Mouse (Mus musculus) lung, adult 2 months (tissue): Measurements from ENCODE around the gene Abraxas1. TPM values are rescaled to one million over a fixed set of nuclear protein-coding genes. Genes with fewer than 3 reads are reported as not detected.

Experiments used
- DNase-seq: peaks from one replicate; pipeline ENCODE4 v3.0.0; 2022
- H3K4me1 ChIP-seq: fragments of 200-500 bp; 2 replicates; pipeline ENCODE4 v1.6.1; 2011; ENCODE audit warnings: low read length; ENCODE audit not compliant: control insufficient read depth, insufficient read depth
- H3K4me3 ChIP-seq: fragments of 200-500 bp; replicated peaks from 2 replicates; pipeline ENCODE3; 2011; ENCODE audit warnings: low read depth, mild to moderate bottlenecking, control low read depth, low read length; ENCODE audit errors: extremely low read depth
- CTCF ChIP-seq: fragments of 200-500 bp; IDR thresholded peaks from 2 replicates; pipeline ENCODE4 v1.5.1; 2011; ENCODE audit warnings: mild to moderate bottlenecking, low read length, control low read depth; ENCODE audit not compliant: insufficient read depth
- POLR2A ChIP-seq: fragments of 200-500 bp; IDR thresholded peaks from 2 replicates; pipeline ENCODE4 v1.6.1; 2011; ENCODE audit warnings: low read depth, mild to moderate bottlenecking, control low read depth, low read length, borderline replicate concordance; ENCODE audit errors: extremely low read depth
- WGBS: fragments of 180-500 bp; shearing (Covaris S2); methylation state at CpG from one replicate; pipeline ENCODE4 v1.1.7; 2018; 5-methylcytosine and 5-hydroxymethylcytosine counted together
- polyA plus RNA-seq: library from polyadenylated mRNA; depleted of rRNA; stranded (reverse); fragments of >200 nt; gene quantifications from 2 replicates; pipeline ENCODE4 v1.2.3, GENCODE M21; 2012

Abraxas1 gene
- polyA plus RNA-seq, 1 experiment = 3.1 TPM

DNA sequence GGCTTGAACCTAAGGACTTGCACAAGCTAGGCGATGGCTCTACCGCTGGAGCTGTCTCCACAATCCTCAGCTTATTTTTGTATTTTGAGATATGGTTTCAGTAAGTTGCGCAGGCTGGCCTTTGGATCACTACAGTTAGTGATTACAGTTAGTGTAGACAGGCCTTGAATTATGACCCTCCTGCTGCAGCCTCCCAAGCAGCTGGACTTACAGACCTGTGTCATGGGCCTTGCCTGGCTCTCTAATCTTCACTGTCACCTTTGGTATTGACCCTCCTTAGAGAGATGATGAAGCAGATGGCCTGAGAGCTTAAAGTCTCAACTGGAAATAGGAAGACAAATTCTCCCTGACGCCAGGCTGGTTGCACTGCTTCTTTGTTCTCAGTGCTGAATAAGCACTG is 33.2 kb upstream of the Abraxas1 start:
- TF ChIP-seq CTCF (no peak), POLR2A (no peak)
- H3K4me3 ChIP-seq = no peak overlapping the region
- DNase-seq = no peak
- 86% methylated on average over 4 of the region's 4 CpGs for WGBS
- H3K4me1 ChIP-seq = no peaks in the 10 kb centered on the region

DNA sequence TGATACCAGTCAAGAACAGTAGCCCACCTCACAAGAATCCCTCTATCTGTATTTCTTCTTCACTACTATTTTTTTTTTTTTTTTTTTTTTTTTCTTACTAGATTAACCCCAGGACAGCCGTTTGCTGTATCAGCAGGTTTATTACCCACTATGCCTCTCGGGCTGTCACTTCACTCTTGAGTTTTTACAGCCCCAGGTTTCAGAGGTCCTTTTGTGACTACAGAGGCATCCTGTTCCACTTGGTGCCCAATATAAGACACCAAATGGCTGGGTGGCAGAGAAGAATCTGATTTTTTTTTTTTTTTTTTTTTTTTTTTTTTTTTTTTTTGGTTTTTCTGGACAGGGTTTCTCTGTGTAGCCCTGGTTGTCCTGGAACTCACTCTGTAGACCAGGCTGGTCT is 26.4 kb upstream of the Abraxas1 start:
- WGBS = 18% methylated on average over 2 of the region's 2 CpGs
- no peak for TF ChIP-seq CTCF
- TF ChIP-seq POLR2A = no peak
- Histone ChIP-seq H3K4me1 (no peaks in the 10 kb centered on the region; the same call in 1 of the 2 replicates), H3K4me3 (no peak overlapping the region)
- DNase-seq = no peak

DNA sequence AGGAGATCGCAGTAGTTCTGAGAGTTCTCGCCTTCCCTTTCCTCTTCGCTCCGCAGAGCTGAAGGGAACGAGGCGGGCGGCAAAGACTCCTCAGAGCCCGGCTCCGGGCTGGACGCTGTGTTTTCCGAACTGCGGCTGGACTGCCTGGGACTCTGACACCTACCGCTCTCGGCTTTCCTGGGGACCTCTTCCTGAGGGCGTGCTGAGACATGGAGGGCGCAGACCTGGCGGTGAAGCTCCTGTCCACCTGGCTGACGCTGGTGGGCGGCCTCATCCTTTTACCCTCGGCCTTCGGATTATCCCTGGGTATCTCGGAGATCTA is 25.8 kb upstream of the Abraxas1 start:
- WGBS = 2% methylated on average over 22 of the region's 22 CpGs
- Histone ChIP-seq H3K4me1 (no peaks in the 10 kb centered on the region; the same call in 1 of the 2 replicates), H3K4me3 (peak overlapping the region; percentile 87)
- DNase-seq = no peak
- TF ChIP-seq CTCF (no peak), POLR2A (no peak)

DNA sequence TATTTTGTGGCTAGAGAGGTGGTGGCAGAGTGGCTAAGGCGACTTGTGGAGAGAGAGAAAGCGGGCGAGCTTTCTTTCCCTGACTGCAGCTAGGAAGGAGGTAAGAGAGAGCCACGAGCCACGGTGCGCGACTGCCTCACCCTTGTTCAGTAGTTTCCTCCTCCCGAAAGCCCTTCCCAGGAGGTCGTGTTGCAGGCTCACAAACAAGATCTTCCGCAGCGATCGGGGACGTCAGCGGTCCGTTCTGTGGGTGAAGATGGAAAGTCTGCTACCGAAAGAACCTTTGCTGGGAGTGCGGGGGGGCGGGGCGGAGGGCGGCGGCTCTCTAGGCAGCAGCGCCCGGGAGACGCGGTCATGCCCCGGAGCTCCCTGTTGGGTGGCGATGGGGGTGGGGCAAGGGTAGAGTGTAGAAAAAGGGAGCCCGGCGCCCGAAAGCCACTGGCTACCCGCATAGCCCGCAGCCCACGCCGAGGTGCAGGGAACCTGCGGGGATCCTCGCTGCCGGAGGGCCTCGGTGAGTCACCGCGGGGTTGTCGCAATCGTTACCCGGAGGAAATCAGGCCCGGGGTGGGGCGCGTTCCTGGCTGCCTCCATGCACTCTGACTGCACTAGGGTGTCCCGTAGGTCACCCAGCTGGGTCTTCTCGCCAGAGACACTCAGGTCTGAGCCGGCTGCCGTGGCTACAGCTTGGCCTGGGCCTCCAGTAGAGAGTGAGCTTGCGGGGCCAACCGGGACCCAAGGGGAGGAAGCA is 25.3 kb upstream of the Abraxas1 start:
- DNase-seq = peak; percentile 81
- WGBS = under 1% methylated on average over 52 of the region's 52 CpGs
- Histone ChIP-seq H3K4me1 (no peaks in the 10 kb centered on the region; the same call in 1 of the 2 replicates), H3K4me3 (peak overlapping the region; percentile 87)
- no peak for TF ChIP-seq CTCF
- peak; percentile 25; the same call in 1 of the 2 replicates for TF ChIP-seq POLR2A

DNA sequence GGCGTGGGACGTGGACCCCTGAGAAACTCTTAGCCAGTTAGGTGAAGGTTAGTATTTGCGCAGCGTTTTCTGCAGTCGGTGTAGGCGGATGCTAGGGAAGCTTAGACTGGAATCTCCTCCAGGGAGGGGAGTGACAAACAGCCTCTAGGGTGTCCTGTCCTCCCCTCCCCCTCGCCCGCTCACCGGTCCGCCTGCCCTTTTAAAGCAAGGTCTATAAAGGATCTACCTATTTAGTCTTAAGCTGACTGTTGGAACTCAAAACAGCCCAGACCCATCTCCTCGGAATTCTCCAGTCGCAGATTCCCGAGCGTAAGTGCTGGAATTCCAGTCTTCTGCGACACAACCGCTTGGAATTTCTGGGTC is 24.7 kb upstream of the Abraxas1 start, which contains the start of gene Gpat3:
Gene Gpat3, plus strand, starts transcription at position 229 of the 363 bp plus-strand sequence.
- H3K4me1 ChIP-seq = no peaks in the 10 kb centered on the region; the same call in 1 of the 2 replicates
- TF ChIP-seq CTCF (no peak), POLR2A (no peak)
- no peak for DNase-seq
- H3K4me3 ChIP-seq = peak within 1 kb of the TSS; percentile 87
- WGBS = 1% methylated on average over 16 of the region's 16 CpGs

DNA sequence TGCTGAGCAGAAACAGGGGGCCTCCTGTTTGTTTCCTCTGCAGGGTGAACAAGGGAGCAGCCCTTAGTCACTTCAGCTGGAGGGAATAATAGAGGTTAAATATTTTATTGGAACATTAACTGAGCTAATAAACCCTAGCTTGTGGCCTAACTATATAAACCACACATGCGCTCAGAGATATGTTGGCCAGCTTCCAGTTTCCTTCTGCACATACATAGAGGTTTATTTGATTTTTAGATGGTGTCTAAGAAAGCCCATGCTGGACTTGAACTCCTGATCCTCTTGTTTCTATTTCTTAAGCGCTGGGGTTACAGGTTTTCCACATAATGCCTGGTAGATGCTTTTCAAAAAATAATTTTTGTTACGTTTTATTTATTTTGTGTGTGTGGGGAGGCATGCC is 23.7 kb upstream of the Abraxas1 start:
- WGBS = 55% methylated on average over 3 of the region's 3 CpGs
- Histone ChIP-seq H3K4me3 (no peak overlapping the region), H3K4me1 (no peaks in the 10 kb centered on the region; the same call in 1 of the 2 replicates)
- no peak for DNase-seq
- TF ChIP-seq POLR2A (no peak), CTCF (no peak)

DNA sequence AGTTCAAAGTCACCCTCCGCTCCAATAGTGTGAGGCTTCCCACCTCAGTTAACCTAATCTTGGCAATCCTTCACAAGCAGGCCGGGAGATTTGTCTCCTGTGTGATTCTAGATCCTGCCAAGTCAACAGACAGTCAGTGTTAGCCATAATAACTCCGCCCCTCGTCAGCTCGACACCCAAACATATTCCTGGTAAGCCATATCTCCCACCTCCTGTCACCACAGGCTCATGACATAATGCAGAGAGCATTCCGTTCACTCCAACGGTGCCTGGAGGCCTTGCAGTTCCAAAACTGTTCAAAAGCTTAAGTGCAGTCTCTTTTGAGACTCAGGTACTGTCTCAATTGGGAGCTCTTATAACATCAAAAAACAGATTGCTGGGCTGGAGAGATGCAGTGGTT is 17.1 kb upstream of the Abraxas1 start:
- H3K4me1 ChIP-seq = no peaks in the 10 kb centered on the region
- 73% methylated on average over 7 of the region's 7 CpGs for WGBS
- no peak for DNase-seq
- TF ChIP-seq POLR2A (no peak), CTCF (no peak)
- H3K4me3 ChIP-seq = no peak overlapping the region

DNA sequence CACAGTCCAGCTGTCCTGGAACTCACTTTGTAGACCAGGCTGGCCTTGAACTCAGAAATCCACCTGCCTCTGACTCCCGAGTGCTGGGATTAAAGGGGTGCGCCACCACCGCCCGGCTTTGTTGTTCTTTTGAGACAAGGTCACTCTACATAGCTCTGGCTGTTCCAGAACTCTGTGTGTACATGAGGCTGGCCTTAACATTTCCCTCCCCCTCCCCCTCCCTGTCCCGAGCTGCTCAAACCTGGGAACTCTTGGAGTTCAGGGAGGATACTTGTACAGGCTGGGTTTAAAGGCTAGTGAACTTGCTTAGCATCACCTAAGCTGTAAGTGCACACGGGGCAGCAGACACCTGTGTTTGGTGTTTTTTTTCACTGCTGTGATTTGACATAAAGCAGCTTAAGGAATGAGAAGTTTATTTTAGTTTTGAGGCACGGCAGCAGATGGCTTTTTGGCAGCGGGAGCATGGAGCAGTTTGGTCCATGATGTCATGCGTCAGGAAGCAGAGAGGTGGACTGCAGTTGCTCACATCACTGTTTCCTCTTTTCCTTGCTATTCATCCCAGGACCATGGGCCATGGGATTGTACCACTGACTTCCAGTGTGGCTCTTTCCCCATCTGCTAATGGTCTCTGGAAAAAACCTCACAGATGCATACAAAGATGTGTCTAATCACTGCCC is 15.2 kb upstream of the Abraxas1 start:
- Histone ChIP-seq H3K4me1 (no peaks in the 10 kb centered on the region), H3K4me3 (no peak overlapping the region)
- WGBS = 39% methylated on average over 9 of the region's 9 CpGs
- no peak for DNase-seq
- TF ChIP-seq POLR2A (no peak), CTCF (no peak)

DNA sequence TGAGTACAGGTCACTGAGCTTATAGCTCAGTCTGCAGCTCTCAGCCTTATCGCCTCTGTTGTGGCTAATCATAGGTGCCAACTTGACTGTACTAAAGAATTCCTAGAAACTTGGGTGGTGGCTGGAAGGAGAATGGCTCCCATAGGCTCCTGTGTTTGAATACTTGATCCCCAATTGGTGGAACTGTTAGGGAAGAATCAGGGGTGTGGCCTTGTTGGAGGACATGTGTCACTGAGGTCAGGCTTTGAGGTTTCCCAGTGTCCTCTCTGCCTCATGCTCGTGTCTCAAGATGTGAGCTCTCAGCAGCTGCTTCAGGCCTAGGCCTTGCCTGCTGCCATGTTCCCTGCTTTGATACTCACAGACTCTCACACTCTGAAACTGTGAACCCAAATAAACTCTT is 13.1 kb upstream of the Abraxas1 start:
- TF ChIP-seq CTCF (no peak), POLR2A (no peak)
- no peak for DNase-seq
- no peak overlapping the region for H3K4me3 ChIP-seq
- no peaks in the 10 kb centered on the region for H3K4me1 ChIP-seq
- WGBS = 90% methylated on average over 2 of the region's 2 CpGs

DNA sequence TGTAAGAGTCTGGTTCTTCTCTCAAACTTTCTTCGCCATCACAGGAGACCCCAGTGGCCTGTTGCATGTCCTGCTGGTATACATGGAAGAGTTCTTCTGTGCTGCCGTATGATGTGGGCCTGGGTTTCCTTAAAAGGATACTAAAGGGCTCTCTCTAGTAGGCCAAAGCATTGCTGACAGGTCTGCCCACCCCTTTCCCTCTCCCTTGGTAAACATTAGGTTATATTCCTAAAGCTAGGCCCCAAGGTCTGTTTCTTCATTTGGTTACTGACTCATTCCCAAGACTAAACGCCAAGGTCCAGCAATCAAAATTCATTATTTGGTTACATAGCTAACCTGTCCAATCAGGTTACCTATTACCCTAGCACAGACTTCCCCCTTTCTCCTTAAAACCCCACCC is 11.9 kb upstream of the Abraxas1 start:
- DNase-seq = no peak
- H3K4me1 ChIP-seq = no peaks in the 10 kb centered on the region
- H3K4me3 ChIP-seq = no peak overlapping the region
- 87% methylated on average over 3 of the region's 3 CpGs for WGBS
- TF ChIP-seq POLR2A = no peak
- TF ChIP-seq CTCF = no peak
